Mouse (Mus musculus) forebrain, embryonic 10.5 days (tissue): ENCODE measurements around the gene Prrc2c. TPM values are rescaled to one million over a fixed set of nuclear protein-coding genes. Genes with fewer than 3 reads are reported as not detected.
"Not testable (repeated sequence)": the region's sequence is repeated elsewhere in the genome, so short reads cannot be mapped to it uniquely, and the experiment has no call there.

ENCODE experiments used
- DNase-seq: peaks from one replicate; pipeline ENCODE4 v3.0.0-alpha.2; 2017; ENCODE audit warnings: low spot score; ENCODE audit errors: extremely low spot score
- H3K27ac ChIP-seq: fragments of 300-500 bp; sonication (generic); 2 replicates; pipeline ENCODE4 v1.5.1; 2016; ENCODE audit warnings: mild to moderate bottlenecking
- H3K27me3 ChIP-seq: fragments of 300-500 bp; sonication (generic); 2 replicates; pipeline ENCODE4 v1.6.1; 2016; ENCODE audit warnings: mild to moderate bottlenecking; ENCODE audit not compliant: poor library complexity, severe bottlenecking
- H3K36me3 ChIP-seq: fragments of 300-500 bp; sonication (generic); replicated peaks from 2 replicates; pipeline ENCODE4 v1.6.1; 2016; ENCODE audit warnings: mild to moderate bottlenecking, moderate library complexity
- H3K4me1 ChIP-seq: fragments of 300-500 bp; sonication (generic); 2 replicates; pipeline ENCODE4 v1.6.1; 2016
- H3K4me3 ChIP-seq: fragments of 300-500 bp; sonication (generic); 2 replicates; pipeline ENCODE4 v1.5.1; 2016; ENCODE audit warnings: mild to moderate bottlenecking, moderate library complexity
- H3K9me3 ChIP-seq: fragments of 300-500 bp; sonication (generic); 2 replicates; pipeline ENCODE4 v1.6.1; 2016; ENCODE audit warnings: mild to moderate bottlenecking, moderate library complexity
- WGBS: fragments of 180-500 bp; shearing (Covaris S2); methylation state at CpG from one replicate; pipeline ENCODE4 v1.1.7; 2016; 5-methylcytosine and 5-hydroxymethylcytosine counted together
- polyA plus RNA-seq: library from polyadenylated mRNA; unstranded; fragments of >200 nt; fragmentation: Nextera tagmentation; extraction: Ambion mirVana; gene quantifications from 2 replicates; pipeline ENCODE4 v1.2.1, GENCODE M21; 2016

Gene Prrc2c
- polyA plus RNA-seq, 1 experiment from 2014 or later: 144 TPM

- DNase-seq: no peak
- 92% methylated on average over 7 of the region's 7 CpGs for WGBS
- no peak within 1 kb of the TSS for H3K27ac ChIP-seq
- H3K36me3 ChIP-seq: no peaks in the 10 kb centered on the region
- H3K4me1 ChIP-seq: no peaks in the 10 kb centered on the region
- no peaks in the 10 kb centered on the region for H3K9me3 ChIP-seq
- no peaks in the 10 kb centered on the region for H3K27me3 ChIP-seq
- H3K4me3 ChIP-seq: no peak within 1 kb of the TSS
Observed at GRCm38 (mm10) chr1:162658119-162658518, 82.2 kb downstream of the Prrc2c start, which contains the start of gene Myocos. Gene Myocos, minus strand, starts transcription at chr1:162658219.

GRCm38 (mm10) chr1:162648416-162648815 lies 91.9 kb downstream of the Prrc2c start:
- Histone ChIP-seq H3K27ac (no peak overlapping the region), H3K27me3 (no peaks in the 10 kb centered on the region), H3K4me3 (no peak overlapping the region), H3K4me1 (0 out of 2 replicates have a peak, but pooled peaks cover 3% of the 10 kb centered on the region), H3K36me3 (no peaks in the 10 kb centered on the region), H3K9me3 (no peaks in the 10 kb centered on the region)
- 94% methylated on average over 14 of the region's 14 CpGs for WGBS
- no peak for DNase-seq

- 80% methylated on average over 10 of the region's 10 CpGs for WGBS
- H3K4me1 ChIP-seq: 0 out of 2 replicates have a peak, but pooled peaks cover 3% of the 10 kb centered on the region
- no peak overlapping the region for H3K27ac ChIP-seq
- no peaks in the 10 kb centered on the region for H3K27me3 ChIP-seq
- H3K9me3 ChIP-seq: no peaks in the 10 kb centered on the region
- H3K4me3 ChIP-seq: no peak overlapping the region
- no peaks in the 10 kb centered on the region for H3K36me3 ChIP-seq
- no peak for DNase-seq
Observed at GRCm38 (mm10) chr1:162646083-162646686, 94.2 kb downstream of the Prrc2c start.

GRCm38 (mm10) chr1:162643752-162644151 lies 96.6 kb downstream of the Prrc2c start:
- DNase-seq: no peak
- Histone ChIP-seq H3K27ac (no peak overlapping the region), H3K27me3 (no peaks in the 10 kb centered on the region), H3K36me3 (no peaks in the 10 kb centered on the region), H3K4me3 (no peak overlapping the region), H3K4me1 (0 out of 2 replicates have a peak, but pooled peaks cover 3% of the 10 kb centered on the region), H3K9me3 (no peaks in the 10 kb centered on the region)
- whole genome bisulfite sequencing: 64% methylated on average over 4 of the region's 4 CpGs

- no peak for DNase-seq
- Histone ChIP-seq H3K4me1 (0 out of 2 replicates have a peak, but pooled peaks cover 3% of the 10 kb centered on the region), H3K9me3 (no peaks in the 10 kb centered on the region), H3K36me3 (no peaks in the 10 kb centered on the region), H3K27ac (no peak overlapping the region), H3K27me3 (no peaks in the 10 kb centered on the region), H3K4me3 (no peak overlapping the region)
- WGBS: 85% methylated on average over 3 of the region's 3 CpGs
Observed at GRCm38 (mm10) chr1:162642591-162642990, 97.8 kb downstream of the Prrc2c start.

- H3K36me3 ChIP-seq: no peaks in the 10 kb centered on the region
- no peaks in the 10 kb centered on the region for H3K9me3 ChIP-seq
- H3K4me1 ChIP-seq: peaks cover 13% of the 10 kb centered on the region; the same call in 1 of the 2 replicates
- H3K27ac ChIP-seq: no peak overlapping the region
- 95% methylated on average over 1 of the region's 1 CpGs for WGBS
- no peak overlapping the region for H3K4me3 ChIP-seq
- no peaks in the 10 kb centered on the region for H3K27me3 ChIP-seq
- DNase-seq: no peak
Observed at GRCm38 (mm10) chr1:162639861-162640260, 100.5 kb downstream of the Prrc2c start.

- WGBS: 84% methylated on average over 10 of the region's 10 CpGs
- Histone ChIP-seq H3K9me3 (no peaks in the 10 kb centered on the region), H3K27me3 (no peaks in the 10 kb centered on the region), H3K4me3 (no peak within 1 kb of the TSS), H3K36me3 (no peaks in the 10 kb centered on the region), H3K4me1 (peaks cover 13% of the 10 kb centered on the region; the same call in 1 of the 2 replicates), H3K27ac (no peak within 1 kb of the TSS)
- no peak for DNase-seq
Observed at GRCm38 (mm10) chr1:162639051-162639750, 101.2 kb downstream of the Prrc2c start, which contains the start of gene Myoc. Gene Myoc, plus strand, starts transcription at chr1:162639155.

- H3K36me3 ChIP-seq: no peaks in the 10 kb centered on the region
- H3K27me3 ChIP-seq: no peaks in the 10 kb centered on the region
- DNase-seq: no peak
- no peak overlapping the region for H3K4me3 ChIP-seq
- WGBS: 84% methylated on average over 4 of the region's 4 CpGs
- peaks cover 10% of the 10 kb centered on the region; the same call in 1 of the 2 replicates for H3K4me1 ChIP-seq
- no peaks in the 10 kb centered on the region; the same call in 1 of the 2 replicates for H3K9me3 ChIP-seq
- H3K27ac ChIP-seq: no peak overlapping the region
Observed at GRCm38 (mm10) chr1:162638535-162638934, 101.8 kb downstream of the Prrc2c start.

- 81% methylated on average over 3 of the region's 3 CpGs for WGBS
- no peak overlapping the region for H3K27ac ChIP-seq
Observed at GRCm38 (mm10) chr1:162636516-162636915, 103.8 kb downstream of the Prrc2c start.

GRCm38 (mm10) chr1:162635291-162635931 lies 104.9 kb downstream of the Prrc2c start:
- 70% methylated on average over 1 of the region's 1 CpGs for WGBS
- not testable (repeated sequence) for H3K27ac ChIP-seq, DNase-seq, H3K4me3 ChIP-seq, H3K27me3 ChIP-seq, H3K9me3 ChIP-seq, H3K36me3 ChIP-seq
- H3K4me1 ChIP-seq: peaks cover 10% of the 10 kb centered on the region; the same call in 1 of the 2 replicates

More at GRCm38 (mm10) chr1:162636516-162636915, 103.8 kb downstream of the Prrc2c start:
- no peaks in the 10 kb centered on the region for H3K36me3 ChIP-seq
- H3K27me3 ChIP-seq: no peaks in the 10 kb centered on the region
- no peaks in the 10 kb centered on the region; the same call in 1 of the 2 replicates for H3K9me3 ChIP-seq
- no peak overlapping the region for H3K4me3 ChIP-seq
- DNase-seq: no peak
- H3K4me1 ChIP-seq: peaks cover 10% of the 10 kb centered on the region; the same call in 1 of the 2 replicates

GRCm38 (mm10) chr1:162628326-162628725 lies 112.0 kb downstream of the Prrc2c start:
- not testable (repeated sequence) for H3K4me3 ChIP-seq, H3K4me1 ChIP-seq, H3K27me3 ChIP-seq, H3K36me3 ChIP-seq, DNase-seq, H3K27ac ChIP-seq, H3K9me3 ChIP-seq
- 95% methylated on average over 15 of the region's 15 CpGs for WGBS

- H3K27me3 ChIP-seq, H3K9me3 ChIP-seq, H3K36me3 ChIP-seq, H3K27ac ChIP-seq, H3K4me3 ChIP-seq, H3K4me1 ChIP-seq, DNase-seq: not testable (repeated sequence)
- 96% methylated on average over 4 of the region's 4 CpGs for WGBS
Observed at GRCm38 (mm10) chr1:162627821-162628220, 112.5 kb downstream of the Prrc2c start.

- H3K27me3 ChIP-seq: no peaks in the 10 kb centered on the region
- no peaks in the 10 kb centered on the region for H3K9me3 ChIP-seq
- no peak overlapping the region for H3K27ac ChIP-seq
- DNase-seq: no peak
- no peaks in the 10 kb centered on the region for H3K4me1 ChIP-seq
- WGBS: 78% methylated on average over 7 of the region's 7 CpGs
- H3K36me3 ChIP-seq: no peaks in the 10 kb centered on the region
- no peak overlapping the region for H3K4me3 ChIP-seq
Observed at GRCm38 (mm10) chr1:162625229-162625628, 115.1 kb downstream of the Prrc2c start.
